Mouse (Mus musculus) retina, postnatal 1 day (tissue): ENCODE measurements around the gene Prpf8.

Experiments
- DNase-seq: peaks from one replicate; pipeline ENCODE4 v3.0.0-alpha.2; 2012

The Prpf8 gene

DNA sequence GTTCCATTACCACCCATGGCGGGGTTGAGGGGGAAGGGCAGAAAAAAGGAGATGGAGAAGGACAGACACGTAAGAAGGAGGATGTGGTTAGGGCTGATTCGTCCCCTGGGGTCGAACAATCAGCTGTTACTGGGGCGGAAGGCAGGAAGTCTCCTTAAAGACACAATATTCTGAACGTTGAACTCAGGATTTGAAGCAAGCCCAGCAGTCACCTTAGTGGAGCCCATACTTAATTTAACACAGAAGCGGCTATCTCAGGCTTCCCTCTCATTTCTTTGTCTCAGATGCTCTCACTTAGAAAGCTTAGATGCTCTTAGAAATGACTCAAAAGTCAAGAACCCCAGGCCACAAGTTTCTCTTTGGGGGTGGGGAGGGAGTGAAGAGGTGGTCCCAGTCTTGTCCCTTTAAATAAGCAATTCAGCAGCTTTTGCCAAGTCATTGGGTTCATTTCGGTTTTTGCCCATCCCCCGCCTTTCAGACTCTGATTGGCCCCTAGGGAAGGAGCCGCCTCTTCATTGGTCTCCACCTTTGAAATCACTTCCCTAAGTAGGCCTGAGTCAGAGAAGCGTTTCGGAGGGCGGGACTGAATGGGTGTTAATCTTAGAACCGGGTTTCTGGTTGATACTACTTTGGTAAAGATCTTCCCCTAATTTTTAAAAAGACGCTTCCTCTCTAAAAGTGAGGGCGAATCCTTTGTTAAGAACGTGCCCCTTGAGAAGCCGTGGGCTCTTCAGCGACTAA, 26.3 kb upstream of the Prpf8 start:
- DNase-seq, result peak; percentile 92

DNA sequence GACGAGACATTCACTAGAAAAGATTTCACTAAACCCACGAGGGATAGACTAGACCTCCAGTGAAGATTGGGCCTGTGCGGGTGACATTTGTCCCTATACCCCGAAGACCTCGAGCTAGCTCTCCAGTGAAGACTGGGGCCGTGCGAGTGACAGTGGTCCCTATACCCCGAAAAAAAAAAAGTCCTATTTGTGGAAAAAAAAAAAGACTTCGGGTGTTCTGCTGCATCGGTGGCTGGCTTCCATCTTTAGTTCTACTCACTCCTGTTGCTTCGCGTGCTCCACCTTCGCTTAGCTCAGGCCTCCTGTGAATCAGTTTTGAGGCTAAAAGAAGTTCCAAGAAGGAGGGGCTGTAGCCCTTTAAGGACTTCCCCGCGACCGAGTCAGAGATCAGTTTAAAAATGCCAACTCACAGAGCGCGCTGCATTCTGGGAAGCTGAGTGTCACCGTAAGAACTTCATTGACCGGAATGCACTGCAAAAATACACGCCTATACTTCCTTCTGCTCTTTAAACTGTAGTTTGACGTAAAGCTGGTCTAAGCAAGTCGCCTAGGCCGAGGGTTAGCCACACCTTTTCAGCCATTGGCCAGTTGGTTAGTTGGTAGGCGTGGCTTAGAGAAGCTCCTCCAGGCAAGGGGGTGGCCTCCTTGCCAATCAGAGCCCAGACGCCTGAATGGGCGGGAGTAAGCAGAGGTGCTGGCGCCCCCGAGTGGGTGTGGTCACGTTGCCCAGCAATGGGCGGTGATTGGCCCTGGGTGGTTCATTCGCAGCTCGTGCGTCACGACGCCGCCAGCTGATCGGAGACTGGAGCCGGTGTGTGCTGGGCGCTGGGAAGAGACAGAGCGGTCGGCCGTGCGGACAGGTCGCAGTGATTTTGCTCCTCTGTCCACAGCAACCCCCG, 25.5 kb upstream of the Prpf8 start, which contains the start of gene Tlcd2:
Tlcd2 (plus strand) TSS at position 872 of the 899 bp plus-strand sequence.
- peak; percentile 100 for DNase-seq

- DNase-seq, result no peak
These were observed 24.8 kb upstream of the Prpf8 start for GRCm38 (mm10) chr11:75461743-75462252.

DNA sequence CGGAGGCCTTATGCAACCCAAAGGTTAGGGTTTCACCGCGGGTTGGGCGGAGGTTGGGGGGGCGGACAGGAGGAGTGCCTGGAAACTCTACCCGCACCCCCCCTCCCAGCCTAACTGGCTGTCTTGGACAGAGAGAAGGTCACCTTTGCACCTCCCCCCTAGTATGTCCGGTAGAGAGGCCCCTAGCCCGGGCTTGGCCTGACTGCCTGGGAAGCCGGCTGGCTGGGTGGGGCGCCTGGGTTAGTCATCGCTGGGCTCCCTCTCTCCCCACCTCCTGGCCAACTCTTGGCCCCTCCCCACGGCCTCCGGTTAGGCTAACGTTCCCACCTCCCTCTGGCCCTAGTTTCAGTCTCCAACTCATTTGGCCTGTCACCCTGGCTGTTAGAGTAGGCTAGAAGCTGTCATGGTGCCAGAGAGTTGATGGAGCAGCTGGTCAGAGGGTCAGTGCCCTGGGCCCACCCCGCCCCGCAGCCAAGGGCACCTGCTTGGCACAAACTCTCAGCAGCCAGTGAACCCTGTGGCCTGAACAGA, 24.3 kb upstream of the Prpf8 start:
- peak; percentile 45 for DNase-seq

GRCm38 (mm10) chr11:75462865-75463336, 23.7 kb upstream of the Prpf8 start:
- DNase-seq, result peak; percentile 61

DNA sequence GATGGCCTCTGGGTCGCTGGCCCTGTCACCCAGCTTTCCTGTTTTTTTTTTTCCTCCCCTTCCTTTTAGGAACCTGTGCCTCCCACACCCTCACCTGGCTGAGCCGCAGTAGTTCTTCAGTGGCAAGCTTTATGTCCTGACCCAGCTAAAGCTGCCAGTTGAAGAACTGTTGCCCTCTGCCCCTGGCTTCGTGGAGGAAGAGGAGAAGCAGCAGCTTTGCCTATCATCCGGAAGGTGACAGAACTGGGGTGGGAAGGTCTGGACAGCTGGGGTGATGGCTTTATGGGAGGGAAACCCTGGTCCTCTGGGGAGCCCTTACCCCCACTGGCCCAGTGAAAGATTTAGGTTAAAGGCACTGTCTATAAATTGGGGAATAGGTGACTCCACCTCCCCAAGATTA, 23.0 kb upstream of the Prpf8 start:
- DNase-seq, result no peak

DNA sequence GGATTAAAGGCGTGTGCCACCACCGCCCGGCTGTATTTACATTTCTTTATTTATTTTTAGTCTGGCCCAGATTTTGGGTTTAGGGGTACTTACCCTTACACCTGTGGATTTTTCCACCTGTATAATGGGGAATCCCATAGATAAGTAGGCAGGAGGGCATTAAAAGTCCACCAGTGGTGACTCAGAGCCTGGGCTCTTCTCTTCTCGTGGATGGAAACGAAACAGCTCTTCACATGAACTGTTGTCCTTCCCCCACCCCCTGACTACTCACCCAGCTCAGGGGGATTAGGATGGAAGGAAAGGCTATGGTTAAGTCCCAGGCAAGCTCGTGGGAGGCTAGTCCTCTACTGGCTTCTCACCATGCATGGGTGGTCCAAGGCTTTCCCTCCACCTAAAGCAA, 22.2 kb upstream of the Prpf8 start:
- DNase-seq, result no peak

DNA sequence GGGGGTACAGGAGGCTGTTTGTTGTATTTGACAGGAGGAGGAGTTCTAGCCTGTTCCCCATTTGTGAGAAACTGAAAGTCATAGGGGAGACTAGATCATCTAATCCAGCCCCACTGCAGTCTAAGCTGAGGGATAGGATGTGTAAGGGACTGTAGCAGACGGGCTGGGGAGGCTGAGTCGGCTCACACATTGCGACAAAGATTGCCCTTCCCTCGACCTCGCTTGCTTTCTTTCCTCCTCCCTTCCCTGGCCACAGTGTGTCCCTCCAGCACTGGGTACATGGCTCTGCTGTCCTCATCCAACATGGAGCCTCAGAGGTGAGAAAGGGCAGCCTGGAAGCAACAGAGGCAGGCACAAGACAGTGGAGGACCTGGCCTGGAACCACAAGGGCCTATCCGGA, 21.6 kb upstream of the Prpf8 start:
- no peak for DNase-seq

- DNase-seq, result no peak
These were observed 19.7 kb upstream of the Prpf8 start for GRCm38 (mm10) chr11:75466731-75467505.

DNA sequence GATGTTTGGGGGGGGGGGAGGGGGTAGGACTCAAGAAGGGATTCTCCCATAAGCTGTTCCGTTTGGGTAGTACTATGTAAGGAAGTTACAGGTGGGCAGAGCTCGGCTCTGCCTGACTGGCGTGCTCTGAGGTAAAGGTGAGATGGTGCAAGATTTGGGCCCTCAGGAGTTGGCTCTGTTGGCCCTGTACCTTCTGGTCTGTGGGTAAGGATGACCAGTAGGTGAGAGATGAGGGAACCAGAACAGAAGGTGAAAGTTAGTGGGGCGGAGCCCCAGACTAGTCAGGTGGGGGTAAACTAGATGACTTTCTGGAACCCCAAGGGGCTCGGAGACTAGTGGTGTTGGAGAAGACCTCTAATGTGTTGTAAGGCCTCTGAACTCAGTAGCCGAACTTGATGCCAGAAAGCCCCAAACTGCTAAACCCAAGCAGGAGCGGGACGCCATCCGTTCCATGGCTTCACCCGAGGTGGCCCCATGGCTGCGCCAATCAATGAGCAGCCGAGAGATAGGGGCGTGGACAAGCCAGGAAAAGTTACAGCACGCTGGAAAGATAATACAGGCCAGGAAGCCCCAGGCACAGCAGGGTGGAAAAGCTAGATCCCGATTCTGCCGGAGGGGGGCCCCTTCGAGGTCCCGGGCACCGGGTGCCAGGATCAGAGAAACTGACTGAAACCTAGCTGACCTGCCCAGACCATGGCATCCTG, 19.0 kb upstream of the Prpf8 start:
- peak; percentile 68 for DNase-seq

DNA sequence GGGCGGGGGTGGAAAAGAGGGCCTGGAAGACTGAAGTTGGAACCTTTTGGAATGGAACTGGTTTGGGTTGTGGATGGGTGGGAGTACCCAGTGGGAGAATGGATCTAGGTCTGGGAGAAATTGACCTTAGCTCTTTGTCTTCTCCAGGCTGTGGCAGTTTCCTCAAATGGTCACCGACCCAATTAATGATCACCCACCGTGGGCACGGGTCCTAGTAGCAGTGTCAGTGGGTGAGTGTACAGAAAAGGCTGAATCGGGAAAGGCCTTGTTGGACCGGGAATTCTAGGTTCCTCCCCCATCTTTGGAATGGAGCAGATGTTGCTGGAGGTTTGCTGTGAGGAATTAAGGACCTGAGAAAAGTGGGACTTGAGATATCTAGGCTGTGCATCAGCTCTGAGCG, 18.2 kb upstream of the Prpf8 start:
- DNase-seq, result no peak

GRCm38 (mm10) chr11:75469261-75469660, 17.4 kb upstream of the Prpf8 start:
- no peak for DNase-seq

GRCm38 (mm10) chr11:75470675-75471074, 15.9 kb upstream of the Prpf8 start:
- DNase-seq, result no peak

- no peak for DNase-seq
These were observed 14.0 kb upstream of the Prpf8 start for GRCm38 (mm10) chr11:75472469-75473081.

GRCm38 (mm10) chr11:75473376-75473775, 13.2 kb upstream of the Prpf8 start:
- no peak for DNase-seq

GRCm38 (mm10) chr11:75486192-75486591, 424 bp upstream of the Prpf8 start:
- DNase-seq, result no peak

- peak; percentile 17 for DNase-seq
These were observed 880 bp downstream of the Prpf8 start for GRCm38 (mm10) chr11:75487496-75487895.

DNA sequence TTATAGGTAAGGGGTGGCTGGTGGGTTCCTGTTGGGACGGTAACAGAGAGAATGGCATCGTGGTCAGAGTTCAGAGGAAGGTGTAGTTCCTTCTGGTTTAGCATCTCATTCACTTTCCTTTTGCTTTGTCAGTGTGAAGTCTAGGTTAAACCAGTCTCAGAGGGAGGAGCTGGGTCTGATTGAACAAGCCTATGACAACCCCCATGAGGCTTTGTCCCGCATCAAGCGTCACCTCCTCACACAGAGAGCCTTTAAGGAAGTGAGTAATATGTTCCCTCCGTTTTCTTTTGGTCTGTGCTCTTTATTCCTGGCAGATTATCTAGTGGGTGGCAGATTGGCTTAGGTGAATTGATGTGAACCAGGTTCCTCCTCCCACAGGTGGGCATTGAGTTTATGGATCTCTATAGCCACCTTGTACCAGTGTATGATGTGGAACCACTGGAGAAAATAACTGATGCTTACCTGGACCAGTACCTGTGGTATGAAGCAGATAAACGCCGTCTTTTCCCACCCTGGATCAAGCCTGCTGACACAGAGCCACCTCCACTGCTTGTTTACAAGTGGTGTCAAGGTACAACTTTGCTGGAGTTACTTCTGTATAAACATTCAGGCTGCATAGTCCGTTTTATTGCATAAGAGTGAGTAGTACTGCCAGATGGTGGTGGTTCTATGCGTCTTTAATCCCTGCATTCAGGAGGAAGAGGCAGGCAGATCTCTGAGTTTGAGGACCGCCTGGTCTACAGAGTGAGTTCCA, 7.9 kb downstream of the Prpf8 start:
- DNase-seq, result no peak

- DNase-seq, result no peak
These were observed 11.5 kb downstream of the Prpf8 start for GRCm38 (mm10) chr11:75498126-75498525.

GRCm38 (mm10) chr11:75508162-75508561, 21.5 kb downstream of the Prpf8 start:
- DNase-seq, result no peak

- DNase-seq, result no peak
These were observed 22.3 kb downstream of the Prpf8 start for GRCm38 (mm10) chr11:75508904-75509303.
